Mouse (Mus musculus): Measurements from ENCODE around the gene Ush1c. TPM values are rescaled to one million over a fixed set of nuclear protein-coding genes. Genes with fewer than 3 reads are reported as not detected.

The Ush1c gene
- polyA plus RNA-seq, 1 experiment from 2014 or later: 3.4 TPM

DNA sequence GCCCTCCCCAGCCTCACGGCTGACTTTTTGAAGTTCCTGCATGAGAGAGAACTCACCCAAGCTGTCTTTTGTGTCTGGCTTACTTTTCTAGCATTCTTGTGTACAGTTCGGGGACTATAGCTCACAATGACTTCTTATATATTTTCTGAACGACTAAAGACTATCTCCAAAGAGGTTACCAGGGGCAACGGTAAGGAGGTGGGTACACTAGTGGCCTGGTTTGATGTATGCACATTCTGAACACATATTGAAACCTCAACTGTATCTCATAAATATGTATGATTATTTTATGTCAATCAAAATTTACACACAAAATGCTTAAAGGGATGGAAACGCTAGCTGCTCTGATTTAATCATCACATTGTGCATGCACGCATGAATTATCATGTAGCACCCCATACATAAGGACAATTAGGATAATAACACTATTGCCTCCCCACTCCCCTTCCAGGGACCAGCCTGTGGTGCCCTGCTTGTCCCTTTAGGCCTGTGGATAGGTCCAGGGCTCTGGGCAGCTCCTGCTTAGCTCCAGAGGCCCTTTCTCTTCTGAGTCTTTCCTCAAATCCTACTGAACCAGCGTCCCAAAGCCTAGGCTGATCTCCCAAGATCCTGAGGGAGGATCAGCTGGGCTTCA is 91.5 kb downstream of the Ush1c start:
- Histone ChIP-seq H3K4me2 (ENCODE audit: low read depth, severe bottlenecking) (no peak overlapping the region), H3K4me3 (ENCODE audit: low read depth, low read length) (no peak overlapping the region), H3K27me3 (ENCODE audit: control insufficient read depth, insufficient read depth, low read length) (no peaks in the 10 kb centered on the region), H3K9me3 (ENCODE audit: control insufficient read depth, low read length) (no peaks in the 10 kb centered on the region), H3K9ac (ENCODE audit: low read length) (no peak overlapping the region), H3K27ac (replicated peaks; ENCODE audit: low read depth, low read length) (no peak overlapping the region), H3K36me3 (ENCODE audit: control insufficient read depth, insufficient read depth, low read length) (no peaks in the 10 kb centered on the region), H3K4me1 (ENCODE audit: control insufficient read depth, insufficient read depth, low read length) (no peaks in the 10 kb centered on the region)
- ATAC-seq (ENCODE audit: insufficient number of reproducible peaks, low FRiP score, low TSS enrichment, low read depth) (no peak), DNase-seq (ENCODE audit: low spot score) (no peak)
- WGBS: 93% methylated on average over 7 of the region's 7 CpGs

Other genes starting within 250 kb of the Ush1c start
- gene Abcc6, start 208.2 kb downstream of the Ush1c start, polyA plus RNA-seq (2014; fragmentation: Nextera tagmentation; extraction: Ambion mirVana): 0.15 and 0.21 TPM in 2 replicates
- 11.9 and 13.2 TPM in 2 replicates for gene Nomo1, start 204.8 kb downstream of the Ush1c start, polyA plus RNA-seq (2014; fragmentation: Nextera tagmentation; extraction: Ambion mirVana)
- 0.16 TPM in 1 of 2 replicates, not detected in the other for gene Kcnj11, start 137.7 kb downstream of the Ush1c start, polyA plus RNA-seq (2014; fragmentation: Nextera tagmentation; extraction: Ambion mirVana)
- 0.77 and 0.82 TPM in 2 replicates for gene Abcc8, start 58.5 kb downstream of the Ush1c start, polyA plus RNA-seq (2014; fragmentation: Nextera tagmentation; extraction: Ambion mirVana)
- 0.09 TPM in 1 of 2 replicates, not detected in the other for gene Otog, start 2.5 kb upstream of the Ush1c start, polyA plus RNA-seq (2014; fragmentation: Nextera tagmentation; extraction: Ambion mirVana)
- gene Myod1, start 138.0 kb upstream of the Ush1c start, polyA plus RNA-seq (2014; fragmentation: Nextera tagmentation; extraction: Ambion mirVana): 22.0 and 23.0 TPM in 2 replicates
- 0.05 and 0.13 TPM in 2 replicates for gene Kcnc1, start 158.0 kb upstream of the Ush1c start, polyA plus RNA-seq (2014; fragmentation: Nextera tagmentation; extraction: Ambion mirVana)

Data from limb, embryonic 11.5 days (tissue).